Mouse (Mus musculus) adrenal gland, adult 2 months (tissue): ENCODE results near the gene Nr1h5. TPM values are rescaled to one million over a fixed set of nuclear protein-coding genes. Genes with fewer than 3 reads are reported as not detected.

Source experiments
- polyA plus RNA-seq: library from polyadenylated mRNA; depleted of rRNA; stranded (reverse); fragments of >200 nt; gene quantifications from 2 replicates; pipeline ENCODE4 v1.2.3, GENCODE M21; 2012; rRNA removed
- total RNA-seq, 2 experiments: library from RNA; stranded (reverse); gene quantifications; 2 replicates each; pipeline ENCODE4 v1.2.3; 2021

The Nr1h5 gene
- total and polyA plus RNA-seq, 3 experiments = not detected

Other genes with a start within 250 kb of the Nr1h5 start
- 1 to 10 TPM; 3.4 to 8.6 TPM for gene Tspan2, start 229.6 kb downstream of the Nr1h5 start, total RNA-seq
- gene Tspan2, start 229.6 kb downstream of the Nr1h5 start, polyA plus RNA-seq = 0.28 and 0.36 TPM in 2 replicates
- gene Tshb, start 181.4 kb downstream of the Nr1h5 start, total RNA-seq = not detected
- gene Tshb, start 181.4 kb downstream of the Nr1h5 start, polyA plus RNA-seq = not detected in 2 replicates
- not detected for gene Sycp1, start 28.0 kb downstream of the Nr1h5 start, total RNA-seq
- not detected in 2 replicates for gene Sycp1, start 28.0 kb downstream of the Nr1h5 start, polyA plus RNA-seq
- 10 to 100 TPM; 67.8 to 77.6 TPM for gene Sike1, start 31.6 kb upstream of the Nr1h5 start, total RNA-seq
- 18.3 and 21.9 TPM in 2 replicates for gene Sike1, start 31.6 kb upstream of the Nr1h5 start, polyA plus RNA-seq
- gene Csde1, start 56.3 kb upstream of the Nr1h5 start, total RNA-seq = 100 to 1,000 TPM; 364 to 492 TPM
- gene Csde1, start 56.3 kb upstream of the Nr1h5 start, polyA plus RNA-seq = 5.6 and 7.6 TPM in 2 replicates
- gene Nras, start 94.2 kb upstream of the Nr1h5 start, total RNA-seq = 10 to 100 TPM; 39.7 to 49.4 TPM
- 4.8 and 6.5 TPM in 2 replicates for gene Nras, start 94.2 kb upstream of the Nr1h5 start, polyA plus RNA-seq
- gene Ampd1, start 109.9 kb upstream of the Nr1h5 start, total RNA-seq = not detected
- gene Ampd1, start 109.9 kb upstream of the Nr1h5 start, polyA plus RNA-seq = not detected in 2 replicates
- 1 to 10 TPM; 1.1 to 2.1 TPM for gene Dennd2c, start 138.5 kb upstream of the Nr1h5 start, total RNA-seq
- gene Dennd2c, start 138.5 kb upstream of the Nr1h5 start, polyA plus RNA-seq = 0.13 and 0.25 TPM in 2 replicates
- 10 to 100 TPM; 53.5 to 56.0 TPM for gene Bcas2, start 207.5 kb upstream of the Nr1h5 start, total RNA-seq
- gene Bcas2, start 207.5 kb upstream of the Nr1h5 start, polyA plus RNA-seq = 13.6 and 16.8 TPM in 2 replicates